Mouse (Mus musculus) gastrocnemius, adult 18-20 months (tissue): ENCODE measurements around the gene St6galnac4. TPM values are rescaled to one million over a fixed set of nuclear protein-coding genes. Genes with fewer than 3 reads are reported as not detected.

Experiments
- DNase-seq: peaks from one replicate; pipeline ENCODE4 v3.0.0; 2021; ENCODE audit warnings: low spot score
- long read RNA-seq, 2 experiments: library from polyadenylated mRNA; stranded (forward); transcript quantifications; one replicate each; pipeline ENCODE4 v2.0.0; 2021
- total RNA-seq, 2 experiments: library from RNA; stranded (reverse); gene quantifications; 2 replicates each; pipeline ENCODE4 v1.2.3; 2021

St6galnac4 gene
- total RNA-seq, result 10 to 100 TPM; 13.5 to 19.8 TPM
- long read RNA-seq, experiment 1, transcript St6galnac4-204 (5 exons, 2,826 nt), result major isoform, 14 of 32 reads
- long read RNA-seq, experiment 1, transcript St6galnac4-201 (6 exons, 3,626 nt), result minor isoform, 12 of 32 reads
- long read RNA-seq, experiment 1, partial matches to known transcripts, result 1 of 32 reads
- long read RNA-seq, experiment 1, other reads (novel, unspliced or antisense), result 5 of 32 reads
- long read RNA-seq, experiment 2, transcript St6galnac4-201 (6 exons, 3,626 nt), result major isoform, 21 of 40 reads
- long read RNA-seq, experiment 2, transcript St6galnac4-204 (5 exons, 2,826 nt), result minor isoform, 14 of 40 reads
- long read RNA-seq, experiment 2, partial matches to known transcripts, result 1 of 40 reads
- long read RNA-seq, experiment 2, other reads (novel, unspliced or antisense), result 4 of 40 reads

DNA sequence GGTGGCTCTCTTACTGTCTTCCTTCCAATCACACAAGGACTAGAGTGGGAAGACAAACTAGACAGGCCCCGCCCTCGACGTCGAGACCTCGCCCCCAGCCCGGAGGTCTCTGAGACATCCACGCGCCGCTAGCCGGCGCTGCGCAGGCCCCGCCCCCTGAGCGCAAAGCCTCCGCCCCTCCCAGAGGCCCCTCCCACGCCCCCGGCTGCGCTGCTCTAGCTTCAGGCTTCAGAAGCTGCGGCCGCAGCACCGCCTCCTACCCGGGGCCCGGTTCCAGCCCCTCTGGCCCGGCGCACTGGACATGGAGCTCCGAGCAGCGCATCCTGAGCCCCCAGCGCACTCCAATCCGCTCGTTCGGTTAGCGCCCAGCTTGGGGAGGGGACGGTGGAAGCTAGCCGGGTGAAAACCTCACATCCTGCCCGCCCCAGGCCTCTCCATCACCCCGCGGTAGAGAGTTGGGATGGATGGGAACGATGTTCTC, at the start of gene St6galnac4:
TSS of gene St6galnac4 (plus strand) at position 225 of the 481 bp plus-strand sequence.
- peak; percentile 90 for DNase-seq

DNA sequence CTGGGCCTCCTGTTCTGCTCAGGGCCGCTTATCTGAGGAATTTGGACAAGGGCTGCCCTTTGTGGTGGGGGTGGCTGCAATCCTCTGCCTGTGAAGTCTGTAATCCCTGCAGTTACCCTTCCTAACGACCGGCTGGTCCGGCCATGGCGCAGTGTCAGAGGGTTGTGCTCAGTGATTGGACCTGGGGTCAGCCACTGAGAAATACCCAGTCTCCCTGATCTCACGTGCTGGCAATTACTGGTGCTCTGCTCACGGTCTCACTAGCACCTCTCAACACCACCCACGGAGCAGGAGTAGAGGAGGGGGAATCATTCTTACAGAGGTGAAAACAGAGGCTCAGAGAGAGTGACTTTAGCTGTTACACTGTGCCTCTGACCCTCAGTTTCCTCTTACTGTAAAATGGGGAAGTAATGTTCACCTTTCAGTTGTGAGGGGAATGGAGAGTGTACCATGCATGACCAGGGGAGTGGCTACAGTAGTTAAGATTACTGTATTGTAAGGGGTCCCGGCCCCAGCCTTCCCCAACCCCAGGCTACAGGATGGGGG, 49.5 kb upstream of the St6galnac4 start:
- no peak for DNase-seq

DNA sequence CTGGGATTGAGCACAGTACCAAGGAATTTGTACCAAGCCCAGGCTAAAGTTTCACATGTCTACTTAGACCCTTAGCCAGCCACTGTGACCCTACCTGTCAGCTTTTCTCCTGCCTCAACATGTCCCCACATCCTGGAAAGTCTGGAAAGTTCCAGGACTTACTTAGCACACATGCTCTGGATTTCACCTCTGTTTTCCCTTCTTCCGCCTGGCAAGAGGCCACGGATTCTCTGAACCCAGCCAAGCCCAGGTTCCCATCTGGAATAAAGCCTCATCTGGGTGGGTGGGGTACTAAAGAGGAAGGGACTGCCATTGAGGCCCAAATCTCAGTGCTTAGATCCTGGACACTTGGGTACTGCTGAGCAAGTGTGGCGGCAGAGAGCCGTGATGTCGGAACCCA, 49.0 kb upstream of the St6galnac4 start:
- DNase-seq, result no peak

DNA sequence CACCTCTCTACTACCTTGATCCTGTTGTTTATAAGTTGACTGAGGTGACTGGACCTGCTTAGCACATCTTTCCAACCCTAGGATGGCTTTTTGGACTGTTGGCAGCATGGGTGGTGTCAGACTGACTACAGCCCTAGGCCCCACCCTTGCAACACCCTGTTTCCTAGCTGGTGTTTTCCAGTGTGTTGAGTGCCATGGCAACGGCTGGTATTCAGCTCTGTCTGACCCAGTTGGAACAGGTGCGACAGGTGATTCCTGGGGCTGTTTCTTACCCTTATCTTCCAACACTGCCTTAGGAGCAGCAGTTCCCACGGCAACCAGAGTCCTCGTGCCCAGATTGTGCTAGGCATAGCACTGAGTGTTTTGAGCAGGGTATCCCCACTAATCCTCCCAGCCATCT, 48.4 kb upstream of the St6galnac4 start:
- DNase-seq, result no peak

DNA sequence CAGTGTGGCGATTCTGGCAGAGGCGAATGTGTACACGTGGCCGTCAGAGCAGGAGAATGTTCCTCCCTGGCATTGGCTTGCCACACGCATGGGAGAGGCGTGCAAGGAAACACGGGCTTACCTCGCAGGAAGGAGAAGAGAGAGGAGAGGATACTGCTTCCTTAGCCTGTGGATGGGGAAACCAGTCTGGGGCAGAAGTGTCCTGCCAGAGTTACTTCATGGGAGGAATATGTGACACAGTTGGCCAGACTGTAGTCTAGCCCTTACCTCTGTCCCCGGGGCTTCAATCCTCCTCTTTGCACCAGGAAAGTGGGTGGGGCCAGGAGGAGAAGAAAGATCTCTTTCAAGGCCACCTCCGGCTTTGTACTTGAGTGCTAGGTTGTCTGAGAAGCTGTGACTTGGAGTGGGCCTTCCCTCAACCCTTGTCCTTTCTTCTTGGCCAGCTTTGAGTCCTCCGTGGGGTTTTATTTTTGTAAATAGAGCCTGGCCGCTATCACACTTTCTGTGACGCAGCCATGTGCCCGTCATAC, 47.4 kb upstream of the St6galnac4 start:
- DNase-seq, result no peak

DNA sequence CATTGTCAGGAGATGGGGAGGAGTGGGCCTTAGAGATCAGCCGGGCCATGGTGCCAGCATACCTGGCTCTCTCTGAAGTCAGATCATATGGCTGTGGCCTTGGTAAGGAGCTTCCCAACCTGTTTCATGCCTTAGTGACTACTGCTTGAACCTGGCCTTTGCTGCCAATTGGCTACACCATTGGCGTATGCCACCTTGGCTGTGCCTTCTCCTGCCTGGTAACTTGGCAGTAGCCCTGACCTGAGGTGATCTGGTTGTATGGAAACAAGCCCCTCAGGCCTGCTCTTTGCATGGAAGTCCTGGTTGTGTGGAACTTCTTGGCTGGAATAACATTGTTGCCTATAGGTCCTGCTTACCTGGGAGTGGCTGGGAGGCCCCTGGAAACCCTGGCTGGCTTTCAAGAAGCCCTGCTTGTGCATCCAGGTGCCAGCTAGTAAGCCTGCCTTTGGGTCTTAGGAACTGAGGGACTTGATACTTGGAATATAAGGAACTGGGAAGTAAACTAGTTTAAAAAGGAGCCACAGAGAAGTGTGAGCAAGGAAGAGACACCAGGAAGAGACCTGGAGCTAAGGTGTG, 45.5 kb upstream of the St6galnac4 start:
- DNase-seq, result no peak

DNA sequence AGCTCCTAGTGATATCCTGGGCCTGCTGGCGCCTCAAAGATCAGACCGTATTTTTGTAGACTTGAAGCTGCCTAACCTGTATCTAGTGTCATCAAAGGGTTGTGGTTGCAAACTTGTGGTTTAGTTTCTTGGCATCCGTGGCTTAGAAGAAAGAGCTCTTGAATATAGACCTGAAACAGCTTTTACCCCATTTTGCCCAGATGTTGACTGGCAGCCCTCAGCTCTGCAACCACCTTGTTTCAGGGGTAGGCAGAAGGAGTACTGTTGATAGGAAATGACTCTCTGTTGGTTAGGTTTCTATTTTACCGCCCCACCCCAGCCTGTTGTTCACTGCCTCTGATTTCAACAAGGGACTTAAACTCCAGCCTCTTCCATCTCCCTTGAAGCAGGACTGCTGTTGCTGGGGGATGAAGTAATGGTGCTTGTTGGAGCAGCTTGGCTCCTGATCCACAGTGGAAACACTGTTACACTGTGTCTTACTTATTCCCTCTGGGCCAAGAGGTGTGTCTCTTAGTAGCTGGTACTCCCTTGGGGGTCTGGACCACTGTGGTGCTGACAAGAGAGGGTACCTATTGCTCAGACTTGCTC, 44.8 kb upstream of the St6galnac4 start:
- no peak for DNase-seq

DNA sequence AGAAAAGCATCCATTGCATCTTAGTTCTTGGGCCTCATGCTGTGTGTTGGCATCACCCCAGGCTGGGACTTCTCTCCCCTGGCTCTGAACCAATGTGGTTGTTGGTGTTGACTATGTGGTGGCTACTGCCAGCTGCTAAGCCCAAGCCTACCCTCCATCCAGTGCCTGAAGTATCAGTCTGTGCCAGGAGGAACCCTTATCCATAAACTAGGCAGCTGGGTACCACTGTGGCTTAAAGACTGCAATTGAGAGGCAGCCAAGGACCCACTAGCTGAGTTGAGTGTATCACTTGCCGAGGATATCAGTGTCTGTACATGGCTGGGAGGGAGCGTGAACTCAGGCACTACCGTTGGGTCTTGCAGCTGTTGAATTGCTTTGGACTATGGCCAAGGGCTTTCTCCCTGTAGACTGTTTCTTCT, 43.9 kb upstream of the St6galnac4 start:
- no peak for DNase-seq

DNA sequence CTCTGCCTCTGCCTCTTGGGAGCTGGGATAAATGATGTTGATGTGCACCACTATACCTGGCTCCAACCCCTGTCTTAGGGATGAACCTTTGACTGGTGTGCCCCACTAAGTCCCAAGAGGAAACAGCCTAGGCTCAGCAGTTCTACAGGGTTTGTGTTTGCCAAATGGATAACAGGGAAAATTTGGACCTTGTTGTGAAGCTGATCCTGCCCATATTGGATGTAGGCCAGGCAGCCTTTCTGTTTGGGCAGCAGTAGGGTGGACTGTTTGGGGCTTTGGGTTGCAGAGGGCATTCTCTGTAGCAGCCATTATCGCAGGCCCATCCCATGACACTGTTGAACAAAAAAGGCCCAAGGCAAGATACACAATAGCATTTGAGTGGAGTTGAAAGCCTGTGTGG, 39.9 kb upstream of the St6galnac4 start:
- DNase-seq, result no peak

DNA sequence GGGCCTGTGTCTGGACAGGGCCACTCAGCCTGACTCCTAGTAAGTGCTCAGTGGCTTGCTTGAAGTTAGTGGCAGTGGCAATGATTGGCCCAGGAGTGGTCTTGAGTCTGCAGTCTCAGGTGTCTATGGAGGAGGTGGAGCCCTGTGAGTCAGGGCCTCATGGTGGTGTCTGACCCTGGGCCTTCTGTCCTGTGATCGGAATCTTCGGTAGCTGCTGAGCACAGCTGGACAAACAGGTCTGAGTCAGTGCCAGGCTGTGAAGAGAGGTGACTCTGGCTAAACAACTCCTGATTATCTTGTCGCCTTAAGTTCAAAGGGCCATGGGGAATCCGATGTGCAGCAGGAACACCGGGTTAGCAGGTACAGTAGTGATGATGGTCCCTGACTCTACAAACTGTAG, 39.5 kb upstream of the St6galnac4 start:
- DNase-seq, result no peak

DNA sequence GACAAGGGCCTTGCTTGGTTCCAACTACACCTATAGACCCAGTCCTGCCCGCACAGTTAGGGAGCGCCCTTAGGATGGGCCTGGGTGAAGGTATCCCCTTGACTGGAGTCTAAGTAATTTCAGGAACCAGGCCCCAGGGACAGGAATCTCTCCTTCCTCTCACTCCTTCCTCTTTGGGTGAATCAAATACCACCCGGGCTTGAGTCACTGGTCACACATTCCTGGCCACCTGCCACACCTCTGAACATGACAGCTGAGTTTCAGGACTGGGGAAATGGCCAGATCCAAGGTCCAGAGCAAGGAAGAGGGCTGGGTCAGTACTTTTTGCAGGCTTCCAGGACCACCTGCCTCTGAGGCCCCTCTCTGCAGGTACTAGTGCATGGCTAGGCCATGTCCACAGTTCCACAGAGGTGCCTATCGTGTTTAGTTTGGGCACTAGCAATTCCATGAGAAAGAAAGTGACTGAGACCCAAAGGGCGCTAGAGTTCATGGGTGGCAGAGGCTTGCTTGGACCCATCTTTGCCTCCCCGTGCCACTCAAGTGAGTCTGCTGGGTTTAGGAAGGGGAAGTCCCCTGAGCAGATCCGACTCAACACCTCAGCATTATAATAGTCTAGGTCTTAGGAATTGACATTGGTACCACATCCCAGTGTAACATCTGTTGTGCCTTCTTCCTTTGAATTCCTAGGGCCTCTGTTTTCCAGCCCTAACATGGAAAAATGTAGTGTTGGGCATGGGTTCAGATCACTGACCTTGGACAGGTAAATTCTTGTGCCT, 38.7 kb upstream of the St6galnac4 start:
- peak; percentile 72 for DNase-seq

DNA sequence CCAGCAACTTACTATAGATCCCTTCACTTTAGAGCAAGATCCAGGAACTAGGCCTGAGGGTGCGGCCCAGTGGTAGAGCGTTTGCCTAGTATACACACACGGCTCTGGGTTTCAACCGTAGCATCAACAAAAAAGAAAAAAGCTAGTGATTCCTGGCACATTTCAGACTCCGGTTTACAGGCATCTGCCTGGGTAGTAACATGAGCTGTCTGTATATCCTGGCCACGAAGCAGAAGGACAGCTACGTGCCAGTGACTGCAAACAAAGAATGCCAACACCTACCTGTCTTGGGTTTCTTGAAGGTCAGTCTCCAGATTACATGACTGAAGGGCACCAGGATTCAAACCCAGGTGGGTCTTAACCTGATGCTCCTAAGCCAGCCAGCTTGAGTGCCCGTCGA, 37.7 kb upstream of the St6galnac4 start:
- no peak for DNase-seq

DNA sequence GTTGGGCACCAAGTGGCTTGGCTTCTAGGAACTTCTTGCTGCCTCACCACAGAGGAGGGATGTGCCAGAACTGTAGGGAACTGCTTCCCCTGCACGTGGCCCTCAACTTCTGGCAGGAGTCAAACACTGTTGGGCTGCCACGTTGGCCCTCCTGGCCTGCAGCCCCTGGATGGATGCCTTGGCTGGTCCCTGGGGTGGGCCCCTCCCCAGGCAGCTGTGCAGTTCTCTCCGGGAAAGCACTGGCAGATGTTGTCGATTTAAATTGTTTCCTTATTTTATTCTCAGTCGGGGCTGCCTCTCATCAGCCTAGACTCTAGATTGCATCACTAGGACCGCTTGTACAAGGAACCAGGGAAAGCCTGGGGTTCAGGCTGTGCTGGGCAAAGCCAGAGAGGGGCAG, 37.1 kb upstream of the St6galnac4 start:
- DNase-seq, result peak; percentile 88

DNA sequence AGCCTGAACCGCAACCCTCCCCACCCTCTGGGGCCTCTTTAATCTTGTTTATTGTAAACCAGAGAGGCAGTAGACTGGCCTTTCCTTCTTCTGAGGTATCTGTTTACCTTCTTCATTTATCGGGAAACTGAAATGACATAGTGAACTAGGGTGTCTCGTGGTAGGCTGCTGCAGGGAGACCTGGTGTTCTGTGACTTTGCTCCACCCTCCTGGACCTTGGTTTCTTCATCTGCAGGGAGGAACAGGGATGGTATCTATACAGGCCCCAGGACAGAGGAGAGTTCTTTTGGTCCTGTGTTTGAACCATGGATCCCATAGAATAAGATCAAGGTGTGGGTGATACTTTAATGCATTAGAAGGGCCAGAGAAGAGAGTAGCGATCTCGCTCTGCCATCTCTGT, 35.7 kb upstream of the St6galnac4 start:
- DNase-seq, result no peak

DNA sequence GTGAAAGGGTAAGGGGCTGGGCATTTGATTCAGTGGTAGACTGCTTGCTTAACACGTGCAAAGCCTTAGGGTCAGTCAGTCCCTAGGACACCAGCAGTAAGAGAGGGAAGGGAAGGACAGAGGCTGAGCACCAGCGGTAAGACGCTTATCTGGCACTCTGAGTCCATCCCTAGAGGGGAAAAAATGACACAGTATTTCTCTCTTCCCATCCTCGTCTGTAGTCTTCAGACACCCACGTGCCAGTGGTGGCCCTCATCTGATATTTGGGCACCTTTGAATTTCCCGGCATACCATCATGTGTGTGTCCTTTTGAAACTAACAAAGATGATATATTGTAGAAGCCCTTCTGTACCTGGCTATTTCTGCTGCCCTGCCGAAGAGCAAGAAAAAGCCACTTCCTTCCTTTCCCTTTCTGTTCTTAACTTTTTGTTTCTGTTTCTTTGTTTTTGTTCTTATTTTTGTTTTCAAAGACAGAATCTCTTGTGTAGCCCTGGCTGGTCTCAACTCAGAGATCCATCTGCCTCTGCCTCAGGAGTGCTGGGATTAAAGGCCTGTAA, 33.2 kb upstream of the St6galnac4 start:
- no peak for DNase-seq

DNA sequence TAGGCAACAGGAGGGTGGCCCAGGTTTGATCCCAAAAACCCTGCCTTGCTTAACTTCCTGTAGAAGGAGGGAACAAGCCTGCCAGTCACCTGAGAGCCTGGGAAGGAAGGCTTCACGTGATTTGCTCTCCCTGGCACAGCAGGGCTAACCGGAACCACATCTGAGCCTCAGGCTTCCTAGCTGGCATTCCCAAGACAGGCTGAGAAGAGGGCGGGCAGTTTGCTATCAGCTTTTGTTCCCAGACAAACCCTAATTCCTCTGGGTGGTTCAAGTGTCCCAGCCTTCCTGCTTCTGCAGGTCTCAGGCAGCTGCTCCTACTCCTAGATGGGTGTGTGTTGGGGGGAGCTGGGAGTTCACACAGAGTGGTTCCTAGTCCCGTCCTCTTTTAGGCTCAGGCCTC, 31.4 kb upstream of the St6galnac4 start:
- DNase-seq, result no peak

DNA sequence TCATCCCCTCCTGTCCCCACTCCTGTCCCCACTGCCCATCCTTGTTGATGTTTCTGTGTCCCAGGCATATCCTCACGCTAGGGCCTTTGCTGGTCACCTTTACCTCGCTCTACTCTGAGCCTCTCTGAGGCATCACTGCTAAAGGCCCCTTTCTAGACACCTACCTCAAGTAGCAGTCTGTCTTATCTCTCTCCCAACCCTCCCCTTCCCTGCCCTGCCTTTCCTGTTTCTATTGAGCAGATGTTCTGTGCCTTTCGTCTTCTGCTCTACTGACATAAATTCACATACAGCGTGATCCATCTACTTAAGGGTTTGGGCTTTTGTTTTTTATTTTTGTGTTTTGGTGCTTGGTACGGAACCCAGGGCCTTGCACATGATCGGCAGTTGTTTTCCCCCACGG, 30.9 kb upstream of the St6galnac4 start:
- no peak for DNase-seq

DNA sequence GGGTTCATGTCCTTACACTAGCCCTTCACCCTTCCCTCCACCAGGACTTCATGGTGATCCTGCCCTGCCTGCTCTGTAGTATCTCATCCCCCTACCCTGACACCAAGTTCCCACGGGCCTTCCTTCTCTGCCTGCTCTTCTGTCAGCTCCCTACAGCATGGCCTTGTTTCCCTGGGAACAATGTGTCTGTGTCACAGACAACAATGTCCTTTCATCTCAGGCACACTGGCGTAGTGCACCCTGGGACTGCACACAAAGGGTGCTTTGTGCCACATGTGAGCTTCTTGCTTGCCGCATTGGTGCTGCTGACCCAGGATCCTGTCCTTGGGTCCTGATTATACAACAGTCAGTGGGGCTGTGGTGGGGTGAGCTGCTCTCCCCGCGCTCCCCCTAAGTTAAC, 27.3 kb upstream of the St6galnac4 start:
- DNase-seq, result no peak

DNA sequence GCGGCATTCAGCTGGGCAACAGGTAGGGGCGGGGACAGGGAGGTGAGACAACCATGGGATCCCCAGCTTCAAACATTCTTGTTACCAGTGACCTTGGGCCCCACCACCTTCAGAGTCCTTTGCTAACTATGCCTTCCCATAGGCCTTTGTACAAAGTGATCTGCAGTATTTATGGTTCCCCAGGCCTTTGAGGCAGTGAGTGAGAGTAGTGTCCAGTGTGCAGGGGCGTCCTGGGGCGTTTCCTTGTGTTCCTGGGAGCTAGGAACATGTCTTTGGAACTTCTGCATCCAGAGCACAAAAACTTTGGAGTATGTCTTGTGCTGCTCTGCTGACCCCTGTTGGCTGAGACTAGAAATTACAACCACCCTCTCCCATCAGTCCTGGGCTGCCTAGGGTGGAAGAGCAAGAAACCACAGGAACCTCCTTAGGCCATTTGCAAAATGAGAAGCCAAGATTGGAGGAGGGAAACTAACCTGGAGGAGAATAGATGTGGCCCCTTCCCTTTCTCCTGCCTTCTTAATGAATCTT, 20.3 kb upstream of the St6galnac4 start:
- peak; percentile 81 for DNase-seq

DNA sequence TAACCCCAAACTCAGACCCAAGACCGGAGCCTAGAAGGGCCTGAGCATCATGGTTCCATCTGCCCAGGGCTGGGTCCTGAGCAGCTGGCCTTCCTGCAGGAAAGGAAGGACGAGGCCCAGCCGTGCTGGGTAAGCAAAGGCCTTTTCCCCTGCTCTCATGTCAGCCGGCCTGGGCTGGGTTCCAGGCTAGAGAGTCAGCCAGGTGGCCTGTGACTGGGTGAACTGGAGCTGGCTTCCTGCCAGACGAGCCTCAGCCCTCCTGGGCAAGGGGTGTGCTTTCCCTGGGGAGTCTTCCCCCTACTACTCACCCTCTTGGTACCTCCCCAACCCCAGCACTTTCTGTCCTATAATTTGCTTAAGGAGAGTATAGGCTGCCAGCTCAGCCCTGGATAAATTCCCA, 18.7 kb upstream of the St6galnac4 start:
- peak; percentile 53 for DNase-seq

DNA sequence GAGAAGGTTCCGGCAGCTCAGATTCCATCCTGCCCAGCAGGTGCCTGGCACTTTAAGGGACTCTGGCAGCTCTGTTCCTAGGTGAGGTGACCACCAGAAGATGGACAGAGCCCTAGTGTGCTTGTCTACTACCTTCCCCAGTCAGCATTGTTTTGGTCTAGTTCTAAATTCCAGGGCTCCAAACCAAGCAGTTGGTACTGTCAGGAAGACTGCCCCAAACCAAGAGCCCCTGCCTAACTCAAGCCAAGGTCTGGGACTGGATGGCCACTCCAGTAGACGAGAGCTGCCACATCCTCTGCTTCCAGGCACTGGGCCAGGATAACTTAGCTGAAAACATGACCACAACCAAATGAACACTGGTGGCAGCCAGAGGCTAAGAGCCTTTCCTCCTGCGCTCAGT, 18.0 kb upstream of the St6galnac4 start:
- no peak for DNase-seq
